Mouse (Mus musculus) T-helper 17 cell (primary cell): ENCODE data around the gene Ablim1.

Source experiments
- in situ Hi-C, 2 experiments: fragments of 300-600 bp; cut with MboI, MseI; formaldehyde crosslinking; loops; 1 replicate in 1 of 2; 2 replicates in 1 of 2; pipeline ENCODE4 v1.15.1; 2025; ENCODE audit warnings: high pct_unique_total_duplicates in 2 of 2

Gene Ablim1

DNA sequence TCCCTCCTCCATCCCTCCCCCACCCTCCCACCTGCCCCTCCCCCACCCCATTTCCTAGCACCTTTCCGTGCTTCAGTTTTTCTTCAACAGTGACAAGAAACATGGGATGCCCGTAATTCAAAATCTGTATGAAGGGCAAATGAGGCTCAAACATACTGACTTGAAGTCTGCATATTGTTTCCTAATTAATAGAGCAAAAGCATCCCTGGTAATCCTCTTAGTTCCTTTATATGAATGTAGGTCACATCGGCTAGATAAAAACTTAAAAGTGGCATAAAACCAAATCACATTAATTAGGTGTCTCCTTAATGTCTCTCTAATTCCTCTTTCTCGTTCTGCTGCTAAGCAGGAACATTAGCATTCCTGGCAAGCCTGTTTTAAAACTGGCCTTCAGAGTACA, 83.7 kb downstream of the Ablim1 start:
- in situ Hi-C loops: loop anchor here in 1 of 2 experiments (5.0 kb wide), 1 partner anchor 69 kb away; no protein-coding TSS in a partner anchor

DNA sequence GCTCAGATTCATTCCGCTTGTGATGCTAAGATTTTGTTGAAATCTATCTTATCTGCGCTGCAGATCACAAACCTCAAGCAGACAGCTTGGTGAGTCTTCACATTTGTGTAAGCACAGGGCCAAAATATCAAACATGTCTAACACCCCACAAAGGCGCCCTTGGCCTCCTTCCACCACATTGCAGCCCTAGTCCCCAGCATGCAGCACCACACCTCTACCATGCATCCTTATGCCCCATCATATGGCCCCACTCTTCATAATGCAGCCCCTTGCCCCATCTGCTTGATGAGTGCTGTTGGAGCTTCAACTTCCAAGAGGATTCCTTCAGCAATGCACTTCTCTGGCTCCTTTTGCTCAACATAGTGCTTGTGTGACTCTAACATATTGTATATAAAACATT, 85.6 kb downstream of the Ablim1 start:
- in situ Hi-C loops: no loop called here

DNA sequence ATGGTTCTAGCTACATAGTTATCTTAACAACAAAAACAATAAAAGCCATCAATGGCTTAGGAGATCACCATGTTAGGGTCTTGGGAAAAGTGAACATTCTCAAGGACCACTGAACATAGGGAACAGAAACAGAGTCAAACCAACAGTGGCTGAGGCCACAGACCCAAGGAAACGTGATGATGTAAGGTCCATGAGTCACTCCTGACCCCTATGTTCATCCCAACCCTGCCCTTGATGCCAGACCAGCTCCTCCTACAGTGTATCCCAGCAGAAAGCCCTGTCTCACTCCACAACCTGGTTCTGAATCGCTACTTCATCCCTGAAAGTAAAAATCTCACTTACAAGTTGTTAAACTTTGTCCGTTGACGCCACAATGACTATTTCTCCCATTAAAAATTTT, 86.1 kb downstream of the Ablim1 start:
- in situ Hi-C loops: no loop called here

GRCm38 (mm10) chr19:57224390-57224789, 90.3 kb downstream of the Ablim1 start:
- in situ Hi-C loops: no loop called here

DNA sequence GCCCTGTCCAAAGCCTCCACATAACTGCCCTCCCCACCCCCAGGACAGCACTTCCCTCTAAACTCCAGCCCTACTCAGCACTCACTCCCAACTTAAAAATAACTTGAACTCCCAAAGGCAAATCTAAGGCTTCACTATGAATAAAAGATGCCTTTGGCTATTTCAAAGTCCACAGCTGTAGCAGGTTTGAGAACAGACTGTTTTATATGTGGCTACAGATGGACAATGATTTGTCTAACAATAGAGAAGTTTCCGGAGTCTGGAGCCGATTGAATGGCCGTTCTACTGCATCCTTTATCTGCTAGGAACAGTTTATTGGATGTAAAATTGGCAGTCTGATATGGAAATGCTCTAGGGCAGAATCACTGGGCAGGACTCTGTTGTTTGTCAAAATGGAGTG, 91.0 kb downstream of the Ablim1 start:
- in situ Hi-C loops: no loop called here

- in situ Hi-C loops: no loop called here
These were observed 92.1 kb downstream of the Ablim1 start for GRCm38 (mm10) chr19:57222657-57223056.

- in situ Hi-C loops: no loop called here
These were observed 93.0 kb downstream of the Ablim1 start for GRCm38 (mm10) chr19:57221684-57222235.

DNA sequence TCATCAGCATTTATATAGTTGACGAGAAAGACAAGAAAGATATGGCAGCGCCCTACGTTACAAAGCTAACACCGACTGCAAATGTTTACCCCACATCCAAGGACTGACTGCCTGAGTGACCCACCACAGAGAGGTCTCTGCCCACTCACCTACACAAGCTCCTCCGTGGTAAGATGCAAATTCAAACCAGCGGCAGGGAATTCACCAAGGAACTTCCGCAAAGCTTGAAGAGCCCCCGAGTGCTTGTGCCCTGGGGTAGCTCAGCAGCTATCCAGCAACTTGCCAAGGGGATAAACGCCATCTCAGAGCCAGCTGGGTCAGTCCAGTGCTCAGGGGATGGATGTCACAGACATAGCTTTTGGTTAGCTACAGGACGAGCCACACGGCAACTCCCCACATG, 95.0 kb downstream of the Ablim1 start:
- in situ Hi-C loops: no loop called here

DNA sequence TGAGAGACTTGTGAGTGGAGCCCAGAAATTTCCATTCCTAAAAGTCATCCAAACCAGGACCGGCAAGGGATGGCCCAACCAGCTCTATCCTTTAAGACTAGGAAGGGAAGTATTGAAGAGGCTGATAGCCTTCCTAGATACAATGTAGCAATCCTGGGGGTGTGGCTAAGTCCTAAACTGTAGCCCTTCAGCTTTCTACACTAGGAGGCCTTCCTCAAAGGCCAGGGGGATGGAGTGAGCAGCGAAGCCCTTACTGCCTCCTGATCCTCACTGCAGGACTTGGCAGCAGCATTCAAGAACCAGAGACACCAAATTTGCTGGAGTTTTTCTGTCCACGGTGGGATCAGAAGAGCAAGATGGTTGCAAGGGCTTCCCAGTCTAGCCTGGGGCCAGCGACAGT, 97.6 kb downstream of the Ablim1 start:
- in situ Hi-C loops: no loop called here

DNA sequence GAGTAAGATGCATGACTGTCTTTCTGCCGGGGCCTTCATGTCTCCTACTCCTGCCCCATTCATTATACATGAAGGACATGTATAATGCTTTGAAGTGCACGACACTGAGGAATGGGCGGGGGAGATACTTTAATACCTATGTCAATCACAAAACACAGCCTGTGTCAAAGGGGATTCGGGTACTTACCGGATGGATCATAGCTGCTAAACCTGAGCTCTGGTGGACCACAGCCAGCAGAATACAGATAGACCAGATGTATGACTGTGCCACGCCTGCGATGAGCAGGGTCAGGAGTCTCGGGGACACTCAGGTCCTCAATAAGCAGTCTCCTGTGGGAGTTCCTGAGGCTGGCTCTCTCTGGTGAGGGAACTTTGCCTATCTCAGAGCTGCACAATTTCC, 99.2 kb downstream of the Ablim1 start:
- in situ Hi-C loops: no loop called here

DNA sequence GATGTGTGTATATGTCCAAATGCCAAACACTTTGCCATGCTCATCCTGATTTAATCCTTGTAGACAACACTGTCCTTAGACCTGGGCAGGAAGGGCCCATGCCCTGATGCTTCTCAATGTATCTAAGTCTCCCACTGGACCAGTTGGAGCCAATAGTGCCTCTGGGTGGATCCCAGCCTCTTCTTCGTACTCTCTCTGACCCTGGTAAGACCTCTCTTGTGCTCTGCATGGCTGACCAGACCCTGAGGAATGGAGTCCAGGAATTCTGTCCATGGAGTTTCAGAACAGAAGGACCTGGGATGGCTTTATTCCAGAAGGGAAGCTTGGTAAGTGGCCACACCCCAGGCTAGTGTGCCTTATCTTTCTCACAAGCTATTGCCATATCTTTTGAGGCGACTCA, 102.3 kb downstream of the Ablim1 start:
- in situ Hi-C loops: no loop called here

DNA sequence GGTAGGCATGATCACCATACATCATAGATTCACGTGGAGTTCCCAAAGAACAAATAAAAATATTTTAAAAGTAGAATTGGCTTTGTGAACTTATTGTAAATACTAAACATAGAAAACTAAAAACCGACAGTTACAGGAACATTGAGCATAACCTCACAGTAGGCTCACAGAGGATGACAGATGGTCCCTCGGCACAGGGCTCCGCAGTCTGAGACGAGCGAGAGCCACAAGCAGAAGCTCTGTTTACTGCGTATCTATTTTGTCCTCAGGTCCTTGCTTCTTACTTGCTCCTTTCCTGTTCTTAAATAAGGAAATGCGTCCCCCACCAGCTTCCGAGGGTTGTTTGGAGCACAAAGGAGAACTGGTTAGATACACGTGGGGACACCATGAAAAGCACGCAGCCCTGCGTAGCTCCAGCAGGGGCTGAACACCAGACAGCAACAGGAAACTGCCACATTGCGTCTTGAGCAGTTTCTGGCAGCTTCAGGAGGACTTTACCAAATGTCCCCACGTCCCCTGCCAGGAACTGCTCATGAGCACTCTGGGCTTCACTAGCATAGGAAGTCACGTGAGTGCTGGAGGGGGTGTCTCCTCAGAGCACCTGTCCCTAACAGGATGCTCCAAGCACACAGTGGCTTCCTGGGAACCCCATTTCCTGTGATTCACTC, 103.1 kb downstream of the Ablim1 start:
- in situ Hi-C loops: no loop called here

DNA sequence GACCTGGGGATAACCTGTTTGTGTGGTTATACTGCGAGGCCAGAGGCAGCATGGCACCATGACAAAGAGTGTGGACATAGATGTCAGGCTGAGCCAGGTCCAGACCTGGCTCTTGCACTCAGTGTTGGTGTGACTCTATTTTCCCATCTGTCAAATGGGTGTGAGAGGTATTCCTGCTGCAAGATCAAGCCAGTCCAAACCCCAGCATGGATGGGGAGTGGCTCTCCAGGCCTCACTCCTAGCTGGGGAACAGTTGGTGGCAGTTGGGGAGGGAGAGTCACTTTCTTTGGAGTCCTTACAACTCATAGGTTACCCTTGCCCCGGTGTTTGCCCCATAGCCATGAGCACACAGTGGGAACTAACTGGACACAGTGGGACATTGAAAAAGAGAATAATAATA, 103.8 kb downstream of the Ablim1 start:
- in situ Hi-C loops: no loop called here

- in situ Hi-C loops: no loop called here
These were observed 110.6 kb downstream of the Ablim1 start for GRCm38 (mm10) chr19:57204101-57204500.

DNA sequence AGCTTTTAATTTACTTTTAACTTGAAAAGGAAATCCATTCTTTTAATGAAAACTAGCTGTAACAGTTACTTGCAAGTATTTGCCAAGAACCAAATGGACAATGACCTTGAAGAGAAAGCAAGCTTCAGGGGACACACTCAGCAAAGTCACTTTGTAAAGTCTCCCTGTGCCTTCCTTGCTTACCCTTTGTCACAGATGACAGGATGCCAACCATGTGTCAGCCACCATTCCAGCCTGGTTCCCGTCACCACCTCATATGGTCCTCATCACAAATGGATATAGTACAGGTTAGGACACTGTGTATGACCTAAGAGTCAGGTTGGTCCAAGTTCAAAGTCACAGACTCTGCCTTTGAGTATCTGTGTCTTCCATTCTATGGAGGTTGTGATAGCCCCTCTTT, 112.2 kb downstream of the Ablim1 start:
- in situ Hi-C loops: no loop called here

DNA sequence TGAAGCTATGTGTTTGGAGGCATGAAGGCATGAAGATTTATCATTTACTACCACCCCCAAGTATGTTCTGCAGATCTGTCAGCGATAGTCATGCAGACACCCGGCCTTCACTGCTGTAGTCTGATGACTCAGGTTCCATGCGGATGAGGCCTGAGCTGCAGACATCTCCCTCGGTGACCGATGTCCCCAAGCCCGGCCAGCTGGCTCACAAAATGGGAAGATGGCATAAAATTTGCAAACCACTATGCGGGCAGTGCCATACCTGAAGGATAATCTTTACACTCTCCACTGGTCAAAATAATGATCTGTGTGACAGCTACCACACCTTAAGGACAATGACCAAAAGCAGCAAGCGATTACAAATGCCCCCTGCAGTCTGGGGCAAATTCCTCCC, 113.6 kb downstream of the Ablim1 start:
- in situ Hi-C loops: no loop called here

- in situ Hi-C loops: no loop called here
These were observed 114.1 kb downstream of the Ablim1 start for GRCm38 (mm10) chr19:57200477-57201089.

- in situ Hi-C loops: no loop called here
These were observed 115.4 kb downstream of the Ablim1 start for GRCm38 (mm10) chr19:57199361-57199760.

DNA sequence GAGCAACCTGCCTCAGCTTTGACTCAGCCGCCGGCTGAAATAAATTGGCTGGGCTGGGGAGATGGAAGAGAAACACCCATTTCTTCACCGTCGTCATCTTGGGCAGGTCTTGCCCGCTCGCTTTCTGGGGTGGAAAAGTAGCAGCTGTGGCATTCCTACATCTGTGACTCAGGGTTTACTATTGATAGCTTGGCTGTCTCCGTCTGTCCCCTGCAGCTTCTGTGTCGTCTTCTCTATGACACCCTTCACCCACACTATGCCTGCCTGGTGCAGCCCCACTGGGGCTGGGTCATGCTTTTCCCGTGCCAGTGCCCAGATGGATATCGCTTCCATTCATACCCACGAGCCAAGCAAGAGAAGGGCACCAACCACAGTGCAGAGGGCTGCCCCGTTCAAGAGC, 116.2 kb downstream of the Ablim1 start:
- in situ Hi-C loops: no loop called here

GRCm38 (mm10) chr19:57198029-57198428, 116.7 kb downstream of the Ablim1 start:
- in situ Hi-C loops: no loop called here

DNA sequence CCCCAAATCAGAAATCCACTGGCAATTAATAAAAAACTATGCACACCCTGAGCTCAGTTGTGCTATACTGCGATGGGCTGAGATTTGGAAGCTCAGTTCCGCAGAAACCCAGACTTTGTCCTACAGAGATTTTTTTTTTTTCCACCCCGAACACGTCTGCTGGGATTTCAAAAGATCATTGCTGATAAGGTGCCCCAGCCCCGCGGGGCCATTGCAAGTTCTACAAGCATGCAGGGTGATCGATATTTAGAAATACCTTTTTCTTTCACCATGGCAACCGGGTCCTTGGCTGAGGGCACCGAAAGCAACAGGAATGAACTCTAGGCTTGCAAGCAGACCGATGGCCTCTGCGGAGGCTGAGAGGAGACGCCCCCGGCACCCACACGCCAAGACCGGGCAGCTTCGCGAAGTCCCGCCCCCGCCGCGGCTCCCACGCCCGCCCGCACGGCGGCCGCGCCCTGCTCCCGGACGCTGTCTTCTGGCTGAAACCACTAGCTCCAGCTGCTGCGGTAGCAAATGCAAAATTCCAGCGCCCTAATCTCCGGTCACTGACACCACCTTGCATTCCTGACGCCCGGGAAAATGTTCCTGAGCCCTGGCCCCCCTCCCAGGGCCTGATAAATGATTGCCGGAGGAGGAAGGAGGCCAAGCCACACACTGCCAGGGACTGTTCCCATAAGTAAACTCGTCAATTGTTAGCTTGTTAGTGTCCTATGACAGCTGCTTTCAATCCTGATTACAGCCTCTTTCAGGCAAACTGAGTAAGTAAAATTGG, 117.5 kb downstream of the Ablim1 start:
- in situ Hi-C loops: no loop called here

- in situ Hi-C loops: no loop called here
These were observed 118.1 kb downstream of the Ablim1 start for GRCm38 (mm10) chr19:57196616-57197015.
